Mouse (Mus musculus) bone marrow macrophage, adult 2 months (primary cell): ENCODE measurements at regions not wholly inside any gene's neighbourhood (a gene's known extent, or its start where the extent isn't known, plus 50 kb on each side); places are given as distances from the start of the nearest gene placed in this dataset.

Experiments used
- CTCF ChIP-seq: IDR thresholded peaks from 2 replicates; pipeline ENCODE4 v1.5.1; 2012; ENCODE audit warnings: low read depth, mild to moderate bottlenecking, low read length, moderate library complexity
- POLR2A ChIP-seq: IDR thresholded peaks from 2 replicates; pipeline ENCODE4 v1.6.1; 2012; ENCODE audit warnings: mild to moderate bottlenecking, low read depth, low read length, borderline replicate concordance

DNA sequence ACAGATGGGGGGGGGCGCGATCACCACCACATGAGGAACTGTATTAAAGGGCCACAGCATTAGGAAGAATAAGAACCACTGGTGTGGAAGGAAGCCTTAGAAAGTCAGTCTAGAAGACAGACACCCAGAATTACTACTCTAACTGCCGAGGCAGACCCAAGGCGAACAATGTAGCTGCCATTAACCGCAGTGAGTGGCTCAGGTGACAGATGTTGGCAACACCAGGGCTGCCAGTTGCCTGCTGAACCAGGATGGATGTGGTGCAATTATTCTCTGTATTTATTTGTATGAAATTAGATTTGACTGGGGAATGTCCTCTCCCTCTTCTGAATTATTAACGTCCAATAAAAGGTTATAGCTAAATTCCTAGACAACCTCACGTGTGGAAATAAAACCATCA, 124.7 kb downstream of the 4930564D02Rik start:
- no peak for TF ChIP-seq CTCF
- no peak for TF ChIP-seq POLR2A
